Mouse (Mus musculus): Measurements from ENCODE around the gene Kctd15. TPM values are rescaled to one million over a fixed set of nuclear protein-coding genes. Genes with fewer than 3 reads are reported as not detected.

The Kctd15 gene
- polyA plus RNA-seq, 2 experiments: 0.14 to 1.2 TPM

DNA sequence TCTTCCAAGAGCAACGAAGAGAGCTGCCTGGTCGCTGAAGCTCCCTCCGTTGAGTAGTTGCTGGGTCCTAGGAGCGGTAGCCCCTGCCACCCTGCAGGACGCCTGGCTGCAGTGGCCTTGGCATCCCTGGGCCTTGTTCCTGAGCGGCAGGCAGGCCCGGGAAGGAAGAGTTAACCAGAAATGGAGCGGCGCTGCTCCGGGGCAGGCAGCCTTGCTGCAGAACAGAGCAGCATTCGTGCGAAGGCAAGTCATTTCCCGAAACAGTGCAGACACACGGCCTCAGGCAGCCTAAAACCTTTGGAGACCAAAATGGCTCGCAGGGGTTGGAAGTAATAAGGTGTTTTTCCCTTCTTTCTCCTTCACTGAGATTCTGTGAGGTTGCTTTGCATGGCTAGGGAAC is 50.5 kb downstream of the Kctd15 start:
- H3K9me3 ChIP-seq (ENCODE audit: control insufficient read depth, low read length): no peaks in the 10 kb centered on the region
- DNase-seq (ENCODE audit: low read depth in 3 of 3, low spot score in 3 of 3) (no peak), ATAC-seq (ENCODE audit: insufficient read depth) (no peak)
- no peaks in the 10 kb centered on the region for H3K27me3 ChIP-seq (ENCODE audit: control insufficient read depth, insufficient read depth, low read length)
- no peak overlapping the region for H3K9ac ChIP-seq (replicated peaks)
- H3K4me2 ChIP-seq (ENCODE audit: low read depth): no peak overlapping the region
- WGBS (ENCODE audit: insufficient replicate concordance): 34% methylated on average over 15 of the region's 15 CpGs
- H3K4me1 ChIP-seq (replicated peaks; ENCODE audit: control insufficient read depth in 2 of 2, insufficient read depth in 2 of 2, low read length in 1 of 2): no peaks in the 10 kb centered on the region
- no peak overlapping the region for H3K27ac ChIP-seq
- TF ChIP-seq CTCF (IDR thresholded peaks at IDR 0.05; ENCODE audit: low read depth) (no peak), EP300 (IDR thresholded peaks at IDR 0.05; ENCODE audit: low read depth) (no peak)
- H3K36me3 ChIP-seq (replicated peaks; ENCODE audit: control insufficient read depth, insufficient read depth, low read depth): no peaks in the 10 kb centered on the region
- H3K4me3 ChIP-seq (ENCODE audit: insufficient read depth in 1 of 2, low read depth in 2 of 2, low read length in 2 of 2): no peak overlapping the region

DNA sequence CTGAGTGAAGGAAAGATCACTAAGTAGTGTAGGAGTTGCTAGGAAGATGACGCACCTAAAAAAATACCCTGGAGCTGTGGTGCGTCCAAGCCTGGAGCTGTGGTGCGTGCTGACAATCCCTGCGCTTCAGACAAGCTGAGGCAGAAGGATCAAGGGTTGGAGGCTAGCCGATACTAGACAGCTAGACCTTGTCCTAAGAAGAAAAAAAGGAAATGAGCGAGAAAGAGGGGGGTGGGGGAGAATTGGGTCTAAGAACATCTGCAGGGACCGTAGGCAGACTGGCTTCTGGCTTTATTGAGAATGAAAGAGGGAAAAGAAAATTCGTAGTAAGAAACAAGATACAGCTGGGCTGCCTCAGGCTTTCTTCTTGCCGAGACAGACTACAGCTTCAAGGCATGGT is 58.0 kb downstream of the Kctd15 start:
- WGBS (ENCODE audit: insufficient replicate concordance): 51% methylated on average over 9 of the region's 9 CpGs
- no peak for DNase-seq (ENCODE audit: low read depth in 3 of 3, low spot score in 3 of 3)
- H3K4me2 ChIP-seq (ENCODE audit: low read depth): no peak overlapping the region
- H3K9ac ChIP-seq (replicated peaks): no peak overlapping the region
- no peak overlapping the region for H3K27ac ChIP-seq
- H3K4me3 ChIP-seq (ENCODE audit: insufficient read depth in 1 of 2, low read depth in 2 of 2, low read length in 2 of 2): no peak overlapping the region
- ATAC-seq (ENCODE audit: insufficient read depth): no peak
- H3K9me3 ChIP-seq (ENCODE audit: control insufficient read depth, low read length): no peaks in the 10 kb centered on the region
- H3K4me1 ChIP-seq (replicated peaks; ENCODE audit: control insufficient read depth in 2 of 2, insufficient read depth in 2 of 2, low read length in 1 of 2): no peaks in the 10 kb centered on the region
- TF ChIP-seq CTCF (IDR thresholded peaks at IDR 0.05; ENCODE audit: low read depth) (no peak), EP300 (IDR thresholded peaks at IDR 0.05; ENCODE audit: low read depth) (no peak)
- no peaks in the 10 kb centered on the region for H3K27me3 ChIP-seq (ENCODE audit: control insufficient read depth, insufficient read depth, low read length)
- no peaks in the 10 kb centered on the region for H3K36me3 ChIP-seq (replicated peaks; ENCODE audit: control insufficient read depth, insufficient read depth, low read depth)

DNA sequence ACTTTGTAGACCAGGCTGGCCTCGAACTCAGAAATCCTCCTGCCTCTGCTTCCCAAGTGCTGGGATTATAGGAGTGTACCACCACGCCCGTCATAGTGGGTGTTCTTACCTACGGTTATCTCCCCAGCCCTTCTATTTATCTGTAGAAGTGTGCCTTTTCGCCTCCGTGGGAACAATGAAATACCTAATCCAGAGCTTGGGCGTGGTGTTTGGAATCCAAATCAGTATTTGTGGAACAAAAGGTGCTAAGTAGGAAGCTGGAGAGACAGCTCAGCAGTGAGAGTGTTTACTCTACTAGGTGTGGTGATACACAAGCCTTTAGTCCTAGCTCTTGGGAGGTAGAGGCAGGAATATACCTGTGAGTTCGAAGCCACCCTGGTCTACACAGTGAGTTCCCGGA is 58.5 kb downstream of the Kctd15 start:
- 66% methylated on average over 9 of the region's 9 CpGs for WGBS (ENCODE audit: insufficient replicate concordance)
- no peak overlapping the region for H3K4me3 ChIP-seq (ENCODE audit: insufficient read depth in 1 of 2, low read depth in 2 of 2, low read length in 2 of 2)
- H3K27me3 ChIP-seq (ENCODE audit: control insufficient read depth, insufficient read depth, low read length): no peaks in the 10 kb centered on the region
- H3K36me3 ChIP-seq (replicated peaks; ENCODE audit: control insufficient read depth, insufficient read depth, low read depth): no peaks in the 10 kb centered on the region
- no peak overlapping the region for H3K27ac ChIP-seq
- H3K9ac ChIP-seq (replicated peaks): no peak overlapping the region
- DNase-seq (ENCODE audit: low read depth in 3 of 3, low spot score in 3 of 3): no peak
- TF ChIP-seq CTCF (IDR thresholded peaks at IDR 0.05; ENCODE audit: low read depth): no peak
- TF ChIP-seq EP300 (IDR thresholded peaks at IDR 0.05; ENCODE audit: low read depth): no peak
- no peak for ATAC-seq (ENCODE audit: insufficient read depth)
- no peaks in the 10 kb centered on the region for H3K4me1 ChIP-seq (replicated peaks; ENCODE audit: control insufficient read depth in 2 of 2, insufficient read depth in 2 of 2, low read length in 1 of 2)
- H3K4me2 ChIP-seq (ENCODE audit: low read depth): no peak overlapping the region
- H3K9me3 ChIP-seq (ENCODE audit: control insufficient read depth, low read length): no peaks in the 10 kb centered on the region

DNA sequence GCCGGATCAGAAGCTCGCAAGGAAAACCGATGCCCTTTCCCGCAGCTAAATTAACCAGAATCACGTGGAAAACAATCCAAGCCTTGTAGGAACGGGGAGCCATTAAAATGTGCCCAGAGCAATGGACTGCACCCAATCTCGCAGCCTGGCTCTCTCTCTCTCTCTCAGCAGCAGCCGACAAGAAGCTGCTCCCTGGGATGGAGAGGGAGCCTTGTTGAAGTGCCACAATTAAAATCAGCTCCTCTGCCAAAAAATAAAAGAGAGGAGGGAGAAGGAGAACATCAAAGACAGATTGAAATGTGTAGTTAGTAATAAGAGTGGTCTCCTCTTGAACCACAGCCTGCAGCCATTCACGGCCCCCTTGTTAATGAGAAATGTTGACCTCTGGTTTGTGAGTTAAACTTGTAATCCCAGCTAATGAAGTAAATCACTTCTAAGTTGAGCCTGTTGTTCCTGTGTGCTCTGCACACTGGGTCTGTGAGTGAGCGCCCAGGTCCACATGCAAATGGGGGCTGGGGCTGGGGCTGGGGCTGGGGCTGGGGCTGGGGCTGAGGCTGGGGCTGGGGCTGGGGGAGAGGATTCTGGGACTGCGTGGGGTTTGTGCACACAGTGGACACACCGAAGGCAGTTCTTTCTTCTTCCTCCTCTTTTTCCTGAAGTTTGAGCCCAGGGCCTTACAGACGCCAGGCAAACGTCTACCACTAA is 59.8 kb downstream of the Kctd15 start:
- Histone ChIP-seq H3K4me1 (replicated peaks; ENCODE audit: control insufficient read depth in 2 of 2, insufficient read depth in 2 of 2, low read length in 1 of 2) (no peaks in the 10 kb centered on the region), H3K36me3 (replicated peaks; ENCODE audit: control insufficient read depth, insufficient read depth, low read depth) (no peaks in the 10 kb centered on the region), H3K4me3 (ENCODE audit: insufficient read depth in 1 of 2, low read depth in 2 of 2, low read length in 2 of 2) (no peak overlapping the region), H3K27me3 (ENCODE audit: control insufficient read depth, insufficient read depth, low read length) (no peaks in the 10 kb centered on the region), H3K9ac (replicated peaks) (no peak overlapping the region), H3K27ac (no peak overlapping the region), H3K9me3 (ENCODE audit: control insufficient read depth, low read length) (no peaks in the 10 kb centered on the region), H3K4me2 (ENCODE audit: low read depth) (no peak overlapping the region)
- ATAC-seq (ENCODE audit: insufficient read depth): no peak
- TF ChIP-seq CTCF (IDR thresholded peaks at IDR 0.05; ENCODE audit: low read depth) (no peak), EP300 (IDR thresholded peaks at IDR 0.05; ENCODE audit: low read depth) (no peak)
- 59% methylated on average over 14 of the region's 14 CpGs for WGBS (ENCODE audit: insufficient replicate concordance)
- DNase-seq (ENCODE audit: low read depth in 3 of 3, low spot score in 3 of 3): no peak

DNA sequence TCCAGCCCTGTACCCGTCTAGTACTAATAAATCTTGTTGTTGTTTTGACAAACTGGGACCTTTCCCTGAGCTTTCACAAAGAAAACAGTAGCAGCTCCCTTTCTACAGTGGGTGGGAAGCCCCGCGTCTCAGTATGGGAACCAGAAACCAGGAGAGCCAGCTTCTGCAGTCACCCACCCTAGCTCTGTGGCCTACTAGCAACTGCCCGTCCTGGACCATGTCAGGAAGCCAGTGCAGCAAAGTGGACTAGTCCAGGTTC is 61.3 kb downstream of the Kctd15 start:
- 53% methylated on average over 4 of the region's 4 CpGs for WGBS (ENCODE audit: insufficient replicate concordance)
- TF ChIP-seq CTCF (IDR thresholded peaks at IDR 0.05; ENCODE audit: low read depth): no peak
- no peak for TF ChIP-seq EP300 (IDR thresholded peaks at IDR 0.05; ENCODE audit: low read depth)

More for the DNA sequence above, 61.3 kb downstream of the Kctd15 start:
- H3K4me3 ChIP-seq (ENCODE audit: insufficient read depth in 1 of 2, low read depth in 2 of 2, low read length in 2 of 2): no peak overlapping the region
- no peak overlapping the region for H3K27ac ChIP-seq
- H3K36me3 ChIP-seq (replicated peaks; ENCODE audit: control insufficient read depth, insufficient read depth, low read depth): no peaks in the 10 kb centered on the region
- no peaks in the 10 kb centered on the region for H3K27me3 ChIP-seq (ENCODE audit: control insufficient read depth, insufficient read depth, low read length)
- no peaks in the 10 kb centered on the region for H3K4me1 ChIP-seq (replicated peaks; ENCODE audit: control insufficient read depth in 2 of 2, insufficient read depth in 2 of 2, low read length in 1 of 2)
- no peaks in the 10 kb centered on the region for H3K9me3 ChIP-seq (ENCODE audit: control insufficient read depth, low read length)
- H3K4me2 ChIP-seq (ENCODE audit: low read depth): no peak overlapping the region
- DNase-seq (ENCODE audit: low read depth in 3 of 3, low spot score in 3 of 3) (no peak), ATAC-seq (ENCODE audit: insufficient read depth) (no peak)
- H3K9ac ChIP-seq (replicated peaks): no peak overlapping the region
